Mouse (Mus musculus): ENCODE data around the gene Ola1. TPM values are rescaled to one million over a fixed set of nuclear protein-coding genes. Genes with fewer than 3 reads are reported as not detected.

Gene Ola1
- total and polyA plus RNA-seq, 3 experiments, result 114 to 182 (median 175) TPM

GRCm38 (mm10) chr2:73157202-73157601 lies 61.5 kb downstream of the Ola1 start:
- Histone ChIP-seq H3K4me2 (ENCODE audit: insufficient read depth, low read depth, poor library complexity, severe bottlenecking) (no peak overlapping the region), H3K4me1 (ENCODE audit: control insufficient read depth in 1 of 2, insufficient read depth in 2 of 2) (peaks cover 2 to 49% of the 10 kb centered on the region in 2 experiments; a peak in 2 of 4 replicates), H3K9me3 (replicated peaks; ENCODE audit: low read length) (no peaks in the 10 kb centered on the region), H3K36me3 (replicated peaks in 1 of 2; ENCODE audit: control insufficient read depth in 1 of 2, insufficient read depth in 1 of 2, low read length in 1 of 2) (peaks cover 16 to 41% of the 10 kb centered on the region in 2 experiments), H3K27ac (ENCODE audit: insufficient read depth, low read depth) (no peak overlapping the region), H3K9ac (ENCODE audit: insufficient read depth, low read depth) (no peak overlapping the region), H3K79me2 (replicated peaks; ENCODE audit: control insufficient read depth, extremely low read depth, insufficient read depth, poor library complexity, severe bottlenecking) (no peaks in the 10 kb centered on the region; the same call in 1 of the 2 replicates), H3K4me3 (replicated peaks in 1 of 3; ENCODE audit: low read depth in 2 of 3, low read length in 2 of 3, poor library complexity in 1 of 3) (no peak overlapping the region), H3K27me3 (replicated peaks) (no peaks in the 10 kb centered on the region)
- dilution Hi-C loops (cut with MboI; ENCODE audit: extremely low pct_ligation_motif_present, extremely low pct_unique_long_range_greater_than_20kb, low sequenced_read_pairs), result no loop called here
- DNase-seq (ENCODE audit: extremely low read depth), result no peak
- in situ Hi-C loops (cut with MboI; ENCODE audit: low pct_ligation_motif_present, low pct_unique_long_range_greater_than_20kb, low sequenced_read_pairs), result loop anchor here (25.0 kb wide), 1 partner anchor 255 kb away; no protein-coding TSS in a partner anchor
- TF ChIP-seq MAFK (IDR thresholded peaks at IDR 0.05; ENCODE audit: insufficient replicate concordance, low read length) (no peak), UBTF (IDR thresholded peaks at IDR 0.05; ENCODE audit: low read depth, low read length) (no peak), MXI1 (IDR thresholded peaks at IDR 0.05; ENCODE audit: low read depth, low read length) (no peak), GABPA (IDR thresholded peaks at IDR 0.05; ENCODE audit: insufficient replicate concordance, low read depth, low read length) (no peak), MAZ (IDR thresholded peaks at IDR 0.05; ENCODE audit: low read depth, low read length) (no peak), NELFE (IDR thresholded peaks at IDR 0.05; ENCODE audit: low read depth, low read length) (no peak), KAT2A (IDR thresholded peaks at IDR 0.05; ENCODE audit: insufficient replicate concordance, low read length) (no peak), RCOR1 (conservative IDR thresholded peaks at IDR 0.05; ENCODE audit: low read depth, low read length) (no peak), ELF1 (IDR thresholded peaks at IDR 0.05; ENCODE audit: low read depth, low read length) (no peak), IRF4 (IDR thresholded peaks at IDR 0.05; ENCODE audit: low read depth, low read length) (no peak), SIN3A (IDR thresholded peaks at IDR 0.05; ENCODE audit: low read length) (no peak), MAX (IDR thresholded peaks at IDR 0.05; ENCODE audit: low read length) (no peak), E2F4 (IDR thresholded peaks at IDR 0.05; ENCODE audit: insufficient replicate concordance, low read depth, low read length) (no peak), TCF12 (IDR thresholded peaks at IDR 0.05; ENCODE audit: low read depth, low read length) (no peak), POLR2AphosphoS2 (IDR thresholded peaks at IDR 0.05; ENCODE audit: low read depth, low read length) (no peak), MEF2A (IDR thresholded peaks at IDR 0.05; ENCODE audit: borderline replicate concordance, low read depth, low read length) (no peak), RAD21 (IDR thresholded peaks at IDR 0.05; ENCODE audit: low read depth, low read length) (no peak), ETS1 (conservative IDR thresholded peaks at IDR 0.05; ENCODE audit: low read depth, low read length) (no peak), CHD2 (IDR thresholded peaks at IDR 0.05; ENCODE audit: low read length) (no peak)

- Histone ChIP-seq H3K9ac (ENCODE audit: insufficient read depth, low read depth) (no peak overlapping the region), H3K4me1 (ENCODE audit: control insufficient read depth in 1 of 2, insufficient read depth in 2 of 2) (peaks cover 0 to 12% of the 10 kb centered on the region in 2 experiments; a peak in 1 of 4 replicates), H3K9me3 (replicated peaks; ENCODE audit: low read length) (no peaks in the 10 kb centered on the region), H3K4me3 (replicated peaks in 1 of 3; ENCODE audit: low read depth in 2 of 3, low read length in 2 of 3, poor library complexity in 1 of 3) (no peak overlapping the region), H3K27ac (ENCODE audit: insufficient read depth, low read depth) (no peak overlapping the region), H3K79me2 (replicated peaks; ENCODE audit: control insufficient read depth, extremely low read depth, insufficient read depth, poor library complexity, severe bottlenecking) (0 out of 2 replicates have a peak, but pooled peaks cover 2% of the 10 kb centered on the region), H3K36me3 (replicated peaks in 1 of 2; ENCODE audit: control insufficient read depth in 1 of 2, insufficient read depth in 1 of 2, low read length in 1 of 2) (peaks cover 14 to 62% of the 10 kb centered on the region in 2 experiments), H3K4me2 (ENCODE audit: insufficient read depth, low read depth, poor library complexity, severe bottlenecking) (no peak overlapping the region), H3K27me3 (replicated peaks) (no peaks in the 10 kb centered on the region)
- in situ Hi-C loops (cut with MboI; ENCODE audit: low pct_ligation_motif_present, low pct_unique_long_range_greater_than_20kb, low sequenced_read_pairs), result loop anchor here (25.0 kb wide), 1 partner anchor 262 kb away; no protein-coding TSS in a partner anchor
- TF ChIP-seq CHD1 (IDR thresholded peaks at IDR 0.05; ENCODE audit: low read depth, low read length), result no peak
- no peak for DNase-seq (ENCODE audit: extremely low read depth)
- dilution Hi-C loops (cut with MboI; ENCODE audit: extremely low pct_ligation_motif_present, extremely low pct_unique_long_range_greater_than_20kb, low sequenced_read_pairs), result no loop called here
Observed at GRCm38 (mm10) chr2:73150526-73150925, 68.2 kb downstream of the Ola1 start.

Data from CH12.LX (cell line).